Comparison of ENCODE assay signal across 9 mouse cellular contexts in the genomic region with DNA sequence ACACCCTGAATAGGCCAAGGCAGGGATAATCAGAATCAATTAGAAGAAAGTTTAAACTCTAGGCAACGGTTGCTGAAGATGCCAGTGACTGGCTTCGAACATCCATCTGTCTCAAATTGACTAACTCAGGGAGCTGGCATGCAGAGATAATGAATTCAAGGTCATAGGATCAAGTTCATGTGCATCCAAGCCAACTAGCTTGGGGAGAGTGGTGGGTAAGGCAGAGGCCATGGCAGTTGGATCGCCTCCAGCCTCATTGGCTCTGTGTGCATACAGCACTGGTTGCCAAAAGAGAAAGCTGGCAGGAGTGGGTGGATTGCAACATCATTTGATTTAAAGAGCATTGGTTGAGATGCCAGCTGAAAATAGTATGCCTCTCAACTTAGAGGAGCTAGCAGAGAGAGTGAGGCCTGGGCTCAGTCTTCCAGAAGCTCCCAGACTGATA.
DNase-seq lines count a peak whose midpoint lies in the region; ATAC-seq and TF ChIP-seq lines count a peak whose summit lies in the region.
"Had no signal": no experiment of that assay in that cellular context is flagged by ENCODE, and none has a peak within 500 bp of the region (broad histone marks: within the 10 kb centered on the region; RNA-seq: fewer than 3 reads in every experiment).

No protein-coding gene starts in this region.

- TF ChIP-seq CTCF in cerebellum, adult 2 months (IDR thresholded peaks at IDR 0.05; ENCODE audit: borderline replicate concordance, insufficient read depth, low read depth, low read length), result no peak
- TF ChIP-seq CTCF in hindbrain, postnatal 0 days (IDR thresholded peaks at IDR 0.05; ENCODE audit: low read depth), result no peak

- no peak overlapping the region for H3K4me3 ChIP-seq in cerebellum, adult 2 months (replicated peaks; ENCODE audit: insufficient read depth, low read depth, low read length)
- no peak overlapping the region for H3K4me3 ChIP-seq in hindbrain, postnatal 0 days (ENCODE audit: low read length)

- H3K4me1 ChIP-seq in cerebellum, adult 2 months (ENCODE audit: control insufficient read depth, insufficient read depth, low read length), result no peaks in the 10 kb centered on the region
- H3K4me1 ChIP-seq in hindbrain, postnatal 0 days (ENCODE audit: insufficient read depth, low read length), result peaks cover 4% of the 10 kb centered on the region; the same call in 1 of the 2 replicates

- intact Hi-C loops in left cerebral cortex, postnatal 4 days (cut with DNase I), result no loop called here

- no peak overlapping the region for H3K4me2 ChIP-seq in hindbrain, postnatal 0 days (ENCODE audit: low read depth, low read length)

- peak; percentile 90 for ATAC-seq in frontal cortex, adult (ENCODE audit: low TSS enrichment)
- ATAC-seq in hindbrain, postnatal 0 days, result peak; percentile 88

- H3K9ac ChIP-seq in hindbrain, postnatal 0 days (replicated peaks; ENCODE audit: low read length), result no peak overlapping the region
- H3K9ac ChIP-seq: liver, embryonic 14.5 days had no signal

- WGBS in cerebellum, adult 2 months, result 11% methylated on average over 3 of the region's 3 CpGs
- 28% methylated on average over 3 of the region's 3 CpGs for WGBS in hindbrain, postnatal 0 days

- TF ChIP-seq POLR2A in cerebellum, adult 2 months (IDR thresholded peaks at IDR 0.05; ENCODE audit: borderline replicate concordance, insufficient read depth, low read length), result no peak

- H3K27ac ChIP-seq in cerebellum, adult 2 months (ENCODE audit: insufficient read depth, low read length), result no peak overlapping the region
- H3K27ac ChIP-seq in hindbrain, postnatal 0 days, result no peak overlapping the region
- H3K27ac ChIP-seq: liver, embryonic 14.5 days had no signal

- H3K36me3 ChIP-seq in hindbrain, postnatal 0 days (ENCODE audit: insufficient read depth, low read length), result no peaks in the 10 kb centered on the region

- DNase-seq in cerebellum, adult 2 months, result peak; percentile 6 to 10
- no peak for DNase-seq in cerebellum, adult 9-10 months
- DNase-seq in 3134 (ENCODE audit: extremely low read depth, insufficient read length, low spot score), result peak; percentile 4
- peak; percentile 88 for DNase-seq in hindbrain, postnatal 0 days (ENCODE audit: low spot score)
- peak; percentile 95 for DNase-seq in left cerebral cortex, postnatal 4 days
- peak; percentile 65 to 73 for DNase-seq in right cerebral cortex, adult 2 months (ENCODE audit: low spot score in 2 of 2)
- no peak for DNase-seq in spleen, adult 18-20 months

- H3K27me3 ChIP-seq in cerebellum, adult 2 months (ENCODE audit: control insufficient read depth, insufficient read depth, low read length), result no peaks in the 10 kb centered on the region; the same call in 1 of the 2 replicates
- no peaks in the 10 kb centered on the region for H3K27me3 ChIP-seq in hindbrain, postnatal 0 days (ENCODE audit: insufficient read depth, low read length)

- no peaks in the 10 kb centered on the region for H3K9me3 ChIP-seq in hindbrain, postnatal 0 days (ENCODE audit: low read length)

Comparison
In these comparisons a context has a peak if more than half of its experiments do, and no peak if none do; other contexts are left out.
1. DNase-seq: peak in cerebellum, adult 2 months (2 of 2), 3134 (single experiment), hindbrain, postnatal 0 days (single experiment), left cerebral cortex, postnatal 4 days (single experiment) and right cerebral cortex, adult 2 months (2 of 2); none in cerebellum, adult 9-10 months (single experiment) and spleen, adult 18-20 months (0 of 2).